Mouse (Mus musculus): ENCODE data around the gene Thra.
A peak's percentile ranks its signal among the peaks of the same experiment; 100 is the strongest.

Gene Thra

DNA sequence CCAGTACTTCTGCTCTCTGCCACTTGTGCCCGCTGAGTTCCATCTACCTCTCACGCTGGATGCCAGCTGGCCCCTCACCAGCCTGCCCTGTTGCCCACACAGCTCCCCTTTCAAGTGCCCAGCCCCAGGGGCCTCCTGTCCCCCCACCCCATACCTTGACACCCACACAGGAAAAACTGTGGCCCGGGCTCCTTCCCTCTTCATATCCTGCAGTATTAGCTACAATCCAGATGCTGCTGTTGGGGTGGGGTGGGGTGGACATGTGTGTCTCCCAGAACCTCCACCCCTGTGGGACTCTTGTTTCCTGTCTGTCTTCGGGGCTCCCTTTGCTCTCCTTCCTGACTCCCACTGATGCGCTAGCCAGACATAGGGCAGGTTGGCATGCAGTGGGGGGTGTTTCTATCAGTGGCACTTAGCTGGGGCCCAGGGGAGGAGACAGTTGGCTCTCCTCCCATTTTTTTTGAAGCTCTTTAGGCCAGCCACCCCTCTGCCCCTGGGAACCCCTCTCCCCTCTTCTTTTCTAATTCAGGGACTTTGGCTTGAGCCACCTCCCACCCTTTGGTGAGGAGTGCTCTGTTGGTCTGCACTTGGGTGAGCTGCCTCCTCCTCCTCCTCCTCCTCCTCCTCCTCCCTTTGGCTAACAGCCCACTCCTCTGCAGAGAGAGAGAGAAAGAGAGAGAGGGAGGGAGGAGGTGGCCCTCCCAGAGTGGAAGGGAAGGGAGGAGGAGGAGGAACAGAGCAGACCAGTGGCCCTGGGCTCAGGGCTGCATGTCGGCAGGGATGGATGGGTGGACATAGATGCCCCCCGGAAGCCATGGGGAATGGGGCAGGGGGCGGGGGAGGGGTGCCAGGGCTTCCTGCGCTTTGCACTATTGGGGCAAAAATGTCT lies 25.2 kb downstream of the Thra start:
- no peak for DNase-seq (ENCODE audit: low spot score)

DNA sequence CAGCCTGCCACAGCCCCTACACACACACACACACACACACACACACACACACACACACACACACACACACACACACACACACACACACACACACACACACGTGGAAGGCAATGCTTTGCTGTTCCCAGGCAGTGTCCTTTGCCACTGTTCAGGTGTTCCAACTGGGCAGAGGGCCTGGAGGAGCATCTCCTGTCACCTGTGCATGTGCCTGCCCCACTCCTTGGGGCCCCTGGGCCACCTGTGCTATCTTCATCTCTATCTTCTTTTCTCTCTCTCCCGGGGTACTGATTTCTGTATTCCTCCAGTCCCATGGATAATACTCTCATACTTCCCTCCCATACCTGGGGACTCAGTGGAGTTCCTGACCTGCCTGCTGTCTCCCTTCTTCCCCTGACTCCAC lies 25.9 kb downstream of the Thra start:
- DNase-seq (ENCODE audit: low spot score), result no peak

DNA sequence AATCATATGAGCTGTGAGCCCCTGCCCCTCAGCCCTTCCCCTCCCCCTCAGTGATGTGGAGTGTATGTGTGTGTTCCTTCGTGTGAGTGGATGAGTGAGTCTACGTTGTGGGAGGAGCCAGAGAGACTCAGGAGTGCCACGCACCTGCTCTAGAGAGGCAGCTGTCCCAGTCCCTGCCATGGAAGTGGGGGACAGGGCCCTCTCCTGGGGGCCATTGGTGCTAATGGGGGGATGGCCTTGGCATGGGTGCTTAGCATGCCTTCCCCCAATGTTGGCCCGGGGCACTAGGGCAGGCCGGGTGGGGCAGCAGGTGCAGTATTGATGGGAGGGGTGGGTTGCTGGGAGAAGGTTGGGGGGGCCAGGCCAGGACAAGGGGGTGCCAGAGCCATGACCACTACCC lies 26.4 kb downstream of the Thra start:
- no peak for DNase-seq (ENCODE audit: low spot score)

DNA sequence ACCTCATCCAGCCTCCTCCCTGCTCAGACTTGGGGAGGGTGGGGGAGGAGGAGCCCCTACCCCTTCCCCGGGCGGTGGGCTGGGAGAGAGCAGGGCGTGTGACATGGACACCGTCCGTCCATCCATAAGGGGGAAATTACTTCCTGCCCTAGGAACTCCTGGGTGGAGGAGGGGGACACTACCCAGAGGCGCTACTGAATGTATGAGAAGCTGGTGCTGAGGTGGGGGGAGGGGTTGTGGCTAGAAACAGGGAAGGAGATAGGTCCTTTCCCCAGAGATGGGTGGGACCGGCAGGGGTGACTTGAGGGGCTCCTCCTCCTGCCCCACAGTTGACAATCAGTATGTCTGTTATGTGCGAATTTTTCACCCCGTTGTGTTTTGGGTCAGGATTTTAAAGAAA lies 26.8 kb downstream of the Thra start:
- DNase-seq (ENCODE audit: low spot score), result no peak

DNA sequence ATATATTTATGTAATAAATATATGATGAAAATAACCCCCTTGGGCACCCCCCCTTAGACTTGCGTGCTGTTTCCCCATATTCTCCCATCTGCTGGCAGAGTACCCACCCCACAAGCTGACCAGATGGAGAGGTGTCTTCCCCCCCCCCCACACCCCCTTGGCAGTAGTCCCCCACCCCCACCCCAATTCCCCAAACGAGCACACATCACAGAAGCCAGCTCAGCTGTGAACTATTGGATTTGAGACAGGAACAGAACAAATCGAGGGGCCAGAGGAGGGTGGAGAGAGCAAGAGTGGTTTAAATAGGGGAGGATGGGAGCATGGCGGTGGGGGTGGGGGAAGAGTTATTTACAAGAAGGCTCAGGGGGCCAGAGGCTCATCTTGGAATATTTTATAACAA lies 27.3 kb downstream of the Thra start:
- DNase-seq (ENCODE audit: low spot score), result no peak

DNA sequence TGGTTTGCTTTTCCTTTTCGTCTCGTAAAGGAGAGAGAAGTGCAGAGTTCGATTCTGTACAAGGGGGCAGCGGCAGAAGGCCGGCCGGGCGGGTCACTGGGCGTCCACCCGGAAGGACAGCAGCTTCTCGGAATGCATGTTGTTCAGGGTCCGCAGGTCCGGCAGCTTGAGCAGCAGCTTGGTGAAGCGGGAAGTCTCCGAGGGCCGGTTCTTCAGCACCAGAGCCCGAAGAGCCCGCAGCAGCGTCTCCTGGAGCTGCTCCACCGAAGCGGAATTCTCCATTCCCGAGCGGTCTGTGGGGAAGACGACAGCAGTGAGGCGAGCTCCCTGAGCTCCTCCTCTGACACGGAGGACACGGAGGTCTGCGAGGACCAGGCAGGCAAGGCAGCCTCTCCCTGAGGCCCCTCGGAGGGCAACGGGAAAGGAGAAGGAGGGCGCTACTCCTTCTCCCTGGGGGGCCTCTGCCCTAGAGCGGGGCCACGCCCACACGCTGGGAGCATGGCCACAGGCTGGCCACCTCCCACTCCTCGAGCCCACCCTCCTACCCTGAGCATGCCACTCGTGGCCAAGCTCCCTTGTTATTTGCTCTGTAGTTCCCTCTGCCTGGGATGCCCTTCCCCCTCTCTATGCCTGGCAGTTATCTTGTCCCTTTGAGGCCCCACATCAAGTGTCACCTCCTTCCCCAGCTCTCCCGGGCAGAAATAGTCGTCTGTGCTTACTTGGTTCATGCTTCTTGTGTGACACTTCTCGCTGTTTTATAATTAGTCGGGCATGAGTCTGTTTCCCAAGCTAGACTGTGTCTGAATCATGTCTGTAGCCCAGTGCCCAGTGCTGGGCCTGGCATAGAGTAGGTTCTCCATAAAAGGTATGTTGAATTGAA lies 27.9 kb downstream of the Thra start:
- no peak for DNase-seq (ENCODE audit: low spot score)

DNA sequence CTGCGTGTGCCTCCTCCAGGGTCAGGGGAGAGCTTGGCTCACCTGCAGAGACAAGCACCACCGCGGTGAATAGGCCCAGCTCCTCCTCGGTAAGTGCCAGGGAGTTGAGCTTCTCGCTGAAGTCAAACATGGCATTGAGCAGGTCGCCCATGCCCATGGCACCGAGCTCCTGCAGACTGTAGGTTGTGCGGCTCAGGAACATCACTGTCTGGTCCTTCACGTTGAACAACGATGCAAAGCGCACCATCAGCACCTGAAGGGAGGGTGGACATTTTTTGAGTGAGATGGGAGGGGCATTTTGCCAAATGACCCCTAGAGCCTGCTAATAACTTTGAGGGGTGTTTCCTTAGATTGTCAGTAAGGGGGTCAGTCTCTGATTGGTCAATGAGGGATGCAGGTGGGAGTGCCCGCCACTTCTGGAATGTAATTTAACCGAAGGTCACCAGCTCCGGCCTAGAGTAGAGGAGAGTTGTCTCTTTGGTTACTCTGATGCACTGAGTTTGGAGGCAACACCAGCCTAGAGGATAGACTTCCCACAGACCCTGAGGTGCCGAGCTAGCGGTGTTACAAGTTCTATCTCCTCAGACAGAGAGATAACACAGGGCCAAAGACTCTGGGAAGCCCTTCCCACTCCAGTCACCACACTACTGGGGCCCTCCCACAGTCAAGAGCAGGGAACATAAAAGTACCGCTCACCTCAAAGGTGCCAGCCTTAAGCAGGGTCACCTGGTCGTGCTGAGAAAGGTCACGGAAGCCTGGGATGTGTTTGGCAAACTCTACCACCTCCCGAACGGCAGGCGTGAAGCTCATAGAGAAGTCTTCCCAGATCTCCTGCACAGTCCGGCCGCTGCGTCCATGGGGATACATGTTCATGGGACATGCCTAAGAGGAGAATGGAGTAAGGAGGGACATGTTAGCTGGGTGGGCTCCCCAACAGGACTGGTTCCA lies 28.8 kb downstream of the Thra start:
- no peak for DNase-seq (ENCODE audit: low spot score)

DNA sequence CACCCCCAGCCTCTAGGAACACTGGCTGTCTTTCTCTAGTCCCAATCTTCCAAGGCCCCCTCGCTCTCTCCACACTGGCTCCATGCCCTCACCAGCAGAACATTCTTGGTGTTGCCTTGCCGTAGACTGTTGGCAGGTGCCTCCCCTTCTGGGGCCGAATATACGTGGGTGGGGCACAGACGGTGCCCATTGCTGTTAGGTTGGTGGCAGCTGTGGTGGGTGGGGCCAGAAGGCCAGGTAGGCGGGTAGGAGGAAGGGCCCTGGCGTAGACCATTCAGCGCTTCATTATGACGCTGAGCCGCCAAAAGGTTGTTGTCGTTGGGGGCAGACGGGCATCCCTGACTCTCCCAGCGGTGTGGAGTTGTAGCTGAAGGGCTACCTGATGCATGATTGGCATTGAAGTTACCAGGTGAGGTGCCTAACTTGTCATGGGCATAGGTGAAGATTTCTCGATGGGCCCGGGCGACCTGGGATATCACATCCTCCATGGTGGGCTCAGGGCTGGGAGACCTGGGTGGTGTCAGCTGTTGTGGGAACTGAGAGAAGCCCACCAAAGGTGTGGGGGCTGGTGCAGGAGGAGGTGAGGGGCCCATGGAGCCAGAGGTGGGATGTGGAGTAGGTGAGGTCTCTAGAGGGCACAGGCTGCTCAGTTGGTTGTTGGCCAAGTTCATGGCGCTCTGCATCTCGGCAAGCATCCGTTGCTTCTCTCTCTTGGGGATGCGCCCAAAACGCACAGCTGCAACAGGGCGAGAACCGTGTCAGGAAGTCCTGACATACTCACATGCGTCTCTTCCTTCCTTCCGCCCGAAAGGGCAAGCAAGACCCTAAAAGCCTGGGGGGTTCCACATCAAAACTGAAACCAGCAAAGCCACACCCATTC lies 29.9 kb downstream of the Thra start:
- peak; percentile 77 for DNase-seq (ENCODE audit: low spot score)

DNA sequence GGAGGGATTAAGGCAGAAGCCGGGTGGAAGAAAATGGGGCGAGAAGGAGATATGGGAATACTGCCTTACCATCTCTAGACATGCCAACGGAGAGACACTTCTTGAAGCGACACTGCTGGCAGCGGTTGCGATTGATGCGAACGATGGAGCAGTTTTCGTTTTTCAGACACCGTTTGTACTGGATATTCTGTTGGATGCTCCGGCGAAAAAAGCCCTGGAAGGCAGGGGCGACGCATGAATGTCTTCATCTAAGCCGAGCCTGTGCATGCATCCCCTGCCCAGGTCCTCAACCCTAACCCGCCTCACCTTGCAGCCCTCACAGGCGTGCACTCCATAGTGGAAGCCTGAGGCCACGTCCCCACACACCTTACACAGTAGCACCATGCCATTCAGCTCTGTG lies 30.7 kb downstream of the Thra start:
- no peak for DNase-seq (ENCODE audit: low spot score)

DNA sequence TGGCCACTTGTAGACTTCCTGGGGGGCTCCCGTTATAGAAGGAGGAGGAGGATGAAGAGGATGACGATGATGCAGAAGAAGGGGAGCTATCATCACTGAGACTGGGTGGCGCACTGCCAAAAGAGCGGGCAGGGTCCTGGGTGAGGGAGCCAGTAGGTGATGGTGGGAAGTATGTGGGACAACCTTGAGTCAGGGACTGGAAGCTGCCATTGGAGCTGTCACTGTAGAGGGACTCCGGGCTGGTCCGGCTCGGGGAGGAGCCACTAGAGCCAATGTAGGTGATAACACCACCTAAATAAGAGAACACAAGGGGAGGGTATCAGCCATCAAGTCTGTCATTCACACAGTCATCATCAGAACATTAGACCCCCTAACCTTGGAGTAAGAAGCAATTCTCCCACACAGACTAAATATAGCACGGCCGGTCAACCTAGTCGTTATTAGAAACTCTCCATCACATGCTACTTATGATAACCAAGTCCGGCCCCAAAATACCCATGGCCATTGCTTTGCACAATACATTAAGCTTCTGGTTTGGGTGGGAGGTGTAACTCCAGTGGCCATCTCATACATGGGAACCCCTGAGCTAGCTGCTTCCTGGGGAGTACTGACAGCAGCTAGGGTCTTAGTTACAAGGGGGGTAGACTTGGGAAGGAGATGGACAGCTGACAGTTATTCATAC lies 31.5 kb downstream of the Thra start:
- DNase-seq (ENCODE audit: low spot score), result no peak

DNA sequence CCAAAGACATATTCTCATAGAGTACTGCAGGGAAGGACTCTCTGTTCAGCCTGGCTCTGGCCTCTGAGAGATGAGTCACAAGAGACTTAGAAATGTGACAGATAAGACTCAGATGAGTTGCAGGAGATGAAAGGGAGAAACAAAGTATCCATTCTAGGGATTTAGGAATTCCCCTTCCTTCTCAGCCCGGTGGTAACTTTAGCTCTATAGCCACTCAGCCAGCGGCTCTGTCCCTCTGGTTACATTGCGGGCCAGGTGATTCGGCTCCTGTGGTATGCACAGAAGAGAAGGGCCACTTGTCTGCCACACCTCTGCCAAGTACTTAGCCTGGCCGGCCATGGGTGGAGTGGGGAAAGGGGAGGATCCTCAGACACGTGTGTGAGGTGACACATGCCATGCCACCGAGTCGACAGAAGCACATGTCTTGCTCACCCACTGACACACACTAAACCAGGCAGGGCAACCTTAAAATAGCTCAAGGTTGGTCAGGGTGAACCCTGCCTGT lies 32.3 kb downstream of the Thra start:
- no peak for DNase-seq (ENCODE audit: low spot score)

DNA sequence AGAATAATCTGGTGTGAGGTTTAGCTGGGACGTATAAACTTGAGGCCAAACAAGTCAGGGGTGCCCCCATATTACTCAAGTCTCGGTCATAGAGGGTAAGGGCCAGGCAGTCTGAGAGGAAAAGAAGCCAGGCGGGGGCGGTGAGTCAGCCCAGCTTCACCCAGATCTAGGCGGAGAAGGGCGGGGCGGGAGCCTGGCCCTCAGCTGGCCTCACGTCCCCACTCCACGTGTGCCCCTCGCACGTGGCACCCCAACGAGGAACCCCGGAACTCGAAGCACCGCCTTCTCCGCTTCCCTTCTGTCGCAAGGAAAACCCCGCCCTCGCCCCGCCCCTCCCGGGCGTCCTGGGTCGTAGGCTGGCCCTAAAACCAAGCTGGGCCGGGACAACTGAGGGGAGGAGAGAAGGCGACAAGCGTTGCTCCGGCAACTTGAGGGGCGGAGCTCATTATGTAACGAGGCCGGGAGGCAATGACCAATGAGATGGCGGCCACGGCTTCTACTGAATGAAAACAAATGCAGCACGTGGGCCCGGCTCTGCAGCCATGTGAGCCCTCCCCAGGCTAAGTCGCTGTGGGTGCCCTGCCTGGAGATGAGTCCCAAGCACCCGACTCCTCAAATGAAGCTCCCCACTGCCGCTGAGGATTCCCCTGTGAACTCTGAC lies 33.3 kb downstream of the Thra start:
- peak; percentile 100 for DNase-seq (ENCODE audit: low spot score)

DNA sequence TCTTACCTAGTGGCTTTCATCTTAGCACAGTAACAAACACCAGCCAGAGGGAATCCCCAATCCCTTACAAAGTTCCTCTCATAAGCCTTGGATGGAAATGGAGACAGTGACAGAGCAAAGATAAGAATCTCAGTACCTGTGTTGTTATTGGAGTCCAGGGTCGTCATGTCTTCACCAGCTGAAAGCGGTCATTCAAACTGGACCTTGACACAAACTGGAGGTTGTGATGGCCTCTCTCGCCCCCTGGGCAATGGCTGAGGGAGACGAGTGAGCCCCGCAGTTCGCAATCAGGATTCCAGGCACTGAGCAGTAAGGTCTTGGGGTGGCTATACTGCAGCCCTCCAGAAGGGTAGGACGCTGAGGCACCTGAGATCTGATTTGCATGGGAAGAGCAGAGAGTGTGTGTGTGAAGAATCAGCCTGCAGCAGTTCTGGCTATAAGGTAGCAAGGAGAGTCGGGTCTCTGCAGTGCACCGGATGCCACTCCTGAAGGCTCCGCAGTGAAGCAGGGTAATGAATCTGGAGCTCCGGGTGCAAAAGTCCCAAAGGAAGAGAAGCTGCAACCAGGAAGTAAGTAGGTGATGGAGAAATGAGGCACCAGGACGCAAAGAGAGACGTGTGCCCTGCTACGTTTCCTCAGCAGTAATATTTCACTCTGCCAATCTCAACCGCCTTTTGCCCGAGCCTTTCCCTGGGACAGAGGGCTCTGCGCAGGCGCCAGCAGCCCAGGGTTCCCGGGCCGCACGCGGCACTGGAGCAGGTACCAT lies 34.3 kb downstream of the Thra start, which contains the start of gene Nr1d1:
Nr1d1 (minus strand) TSS at position 752 of the 766 bp plus-strand sequence.
- no peak for DNase-seq (ENCODE audit: low spot score)

DNA sequence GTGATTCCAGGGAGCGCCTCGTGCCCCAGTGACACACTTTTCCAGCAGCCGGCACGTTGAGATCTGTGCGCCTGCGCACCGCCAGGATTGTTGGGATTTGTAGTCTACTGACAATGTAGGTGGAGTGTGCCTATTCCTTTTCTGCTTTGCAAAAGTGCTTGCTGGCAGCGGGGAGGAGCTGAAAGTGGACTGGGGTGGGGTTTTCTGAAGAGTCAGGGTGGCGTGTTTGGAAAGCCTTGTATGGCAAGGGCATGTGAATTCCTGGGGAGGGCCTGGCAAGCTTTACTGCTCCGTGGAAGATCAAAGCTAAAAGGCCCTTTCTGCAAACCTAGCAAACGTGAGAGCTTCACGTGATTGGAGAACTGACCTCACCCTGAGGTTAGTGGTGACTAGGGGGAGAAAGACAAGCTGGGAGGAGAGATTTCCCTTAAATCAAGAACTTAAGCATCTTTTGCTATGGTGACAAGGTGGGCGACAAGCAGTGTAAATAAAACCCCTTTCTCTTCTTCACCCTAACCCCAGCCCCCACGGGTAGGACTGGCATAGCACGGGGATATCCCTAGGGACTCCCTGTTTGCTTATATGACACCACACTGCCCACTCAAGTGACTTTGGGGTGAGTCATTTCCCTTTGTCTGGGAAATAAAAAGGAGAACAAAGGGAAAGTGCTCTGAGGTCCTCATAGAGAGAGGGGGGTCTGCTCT lies 35.1 kb downstream of the Thra start:
- DNase-seq (ENCODE audit: low spot score), result peak; percentile 100

DNA sequence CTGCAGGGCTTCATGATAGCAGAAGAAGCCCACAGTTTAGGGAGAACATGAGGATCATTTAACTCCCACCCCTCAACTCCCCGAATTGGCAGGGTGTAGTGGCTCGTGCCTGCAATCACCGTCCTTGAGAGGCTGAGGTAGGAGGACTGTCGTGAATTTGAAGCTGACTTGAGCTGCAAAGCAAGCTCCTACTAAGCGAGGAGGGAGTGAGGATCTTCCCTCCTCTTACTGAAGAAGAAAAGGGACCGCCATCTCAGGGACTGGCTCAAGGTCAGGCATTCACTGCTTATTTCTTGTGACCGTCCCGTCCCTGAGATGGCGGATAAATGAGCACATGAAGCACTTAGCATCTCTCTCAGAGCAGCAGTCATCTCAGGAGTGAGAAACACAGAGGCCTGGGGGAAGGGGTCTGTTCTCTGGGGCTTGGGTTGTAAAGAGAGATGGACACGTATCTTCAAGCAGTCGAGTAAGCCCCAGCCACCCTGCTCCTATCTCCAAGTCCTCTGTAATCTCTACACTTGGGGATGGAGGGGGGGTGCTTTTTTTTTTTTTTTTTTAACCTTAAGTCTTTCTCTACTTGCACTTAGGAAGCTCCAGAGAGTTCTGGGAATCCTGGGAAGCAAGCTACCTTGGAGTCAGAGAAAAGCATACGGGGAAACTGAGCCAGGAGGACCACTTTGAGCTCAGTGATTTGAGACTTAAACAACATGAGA lies 35.8 kb downstream of the Thra start:
- DNase-seq (ENCODE audit: low spot score), result no peak

DNA sequence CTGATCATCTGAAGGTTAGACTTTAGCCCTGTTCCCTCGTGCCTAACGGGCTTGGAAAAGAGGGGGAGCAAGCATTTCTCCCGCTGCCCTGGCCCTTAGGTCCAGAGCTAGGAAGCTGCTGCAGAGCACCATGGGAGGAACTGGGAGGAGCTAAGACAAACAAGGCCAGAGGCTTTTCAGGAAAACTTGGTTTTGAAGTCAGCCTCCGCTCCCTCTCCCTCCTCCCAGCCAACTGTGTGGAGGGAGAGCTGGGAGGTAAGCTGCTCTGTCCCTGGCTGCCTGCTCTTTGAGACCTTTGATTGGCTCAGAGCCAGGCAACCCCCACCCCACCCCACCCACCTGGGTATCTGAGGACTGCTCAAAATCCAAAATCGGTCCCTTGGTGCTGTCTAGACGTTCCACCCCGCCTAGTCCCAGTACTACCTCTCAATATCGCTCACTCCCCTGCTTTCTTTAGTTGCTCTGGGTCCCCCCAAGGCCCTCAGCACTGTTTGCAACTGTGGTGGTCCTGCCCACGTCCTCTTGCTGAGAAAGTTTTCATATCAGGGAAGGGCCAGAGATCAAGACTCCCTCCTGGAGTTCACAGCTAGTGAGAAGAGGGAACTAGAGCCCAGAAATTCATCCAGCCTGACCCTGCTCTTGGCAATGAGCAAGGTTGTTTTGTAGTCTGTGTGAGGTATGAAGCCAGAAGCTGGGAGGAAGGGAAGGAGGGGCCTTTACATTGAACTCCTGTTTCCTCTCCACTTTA lies 36.6 kb downstream of the Thra start:
- no peak for DNase-seq (ENCODE audit: low spot score)

DNA sequence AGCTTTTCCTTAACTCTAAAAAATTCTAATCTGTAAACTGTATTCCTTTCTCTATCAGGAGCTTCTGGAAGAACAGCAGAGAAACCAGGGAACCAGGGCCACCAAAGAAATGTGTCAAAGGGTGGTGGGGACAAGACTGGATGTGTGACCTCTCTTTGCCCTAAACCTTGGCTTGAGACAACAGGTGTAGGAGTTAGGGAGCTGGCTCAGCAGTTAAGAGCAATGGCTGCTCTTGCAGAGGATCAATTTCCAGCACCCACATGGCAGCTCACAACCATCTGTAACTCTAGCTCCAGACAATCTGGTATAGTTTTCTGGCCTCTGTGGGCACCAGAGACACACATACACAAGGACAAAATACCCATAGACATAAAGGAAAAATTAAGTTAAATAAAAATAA lies 37.5 kb downstream of the Thra start:
- DNase-seq (ENCODE audit: low spot score), result no peak

All from layer of hippocampus, adult 11-12 months (tissue).